ENCODE assay signal across 8 mouse cellular contexts in genomic region chr4:123939838-123940237, GRCm38 (mm10). TPM values are rescaled to one million over a fixed set of nuclear protein-coding genes. Genes with fewer than 3 reads are reported as not detected.
A peak's percentile ranks its signal among the peaks of the same experiment; 100 is the strongest.
DNase-seq lines count a peak whose midpoint lies in the region; TF ChIP-seq lines count a peak whose summit lies in the region.
"Had no signal": no experiment of that assay in that cellular context is flagged by ENCODE, and none has a peak within 500 bp of the region (broad histone marks: within the 10 kb centered on the region; RNA-seq: fewer than 3 reads in every experiment).

No protein-coding gene starts in this region.

- no peaks in the 10 kb centered on the region for H3K79me3 ChIP-seq in C2C12 (ENCODE audit: low read depth)

- DNase-seq in ES-CJ7 (ENCODE audit: low read depth, low spot score): peak; percentile 74
- peak; percentile 34 to 64 for DNase-seq in cerebellum, adult 18-20 months
- peak; percentile 38 to 83 for DNase-seq in frontal cortex, postnatal 14 days (ENCODE audit: low spot score in 2 of 2)
- peak; percentile 44 to 81 for DNase-seq in layer of hippocampus, adult 8-10 months (ENCODE audit: low spot score in 2 of 2)
- DNase-seq in lung, postnatal 36 days: peak; percentile 83
- peak; percentile 63 to 84 for DNase-seq in spleen, postnatal 10 days (ENCODE audit: low spot score in 2 of 2)

- peaks cover 14% of the 10 kb centered on the region for H3K36me3 ChIP-seq in C2C12 (ENCODE audit: control insufficient read depth, insufficient read depth)

- H3K27me3 ChIP-seq in C2C12 (ENCODE audit: control insufficient read depth, insufficient read depth, insufficient read length): no peaks in the 10 kb centered on the region

- TF ChIP-seq CTCF in C2C12 (IDR thresholded peaks at IDR 0.05; ENCODE audit: control insufficient read depth, insufficient read depth, insufficient read length): peak; percentile 29

- H3K4me3 ChIP-seq in C2C12 (ENCODE audit: insufficient read depth, poor library complexity, severe bottlenecking): no peak overlapping the region

- no peak overlapping the region for H3ac ChIP-seq in C2C12 (ENCODE audit: control insufficient read depth, insufficient read length, low read depth)

- H3K79me2 ChIP-seq in C2C12 (ENCODE audit: control insufficient read depth, insufficient read depth): no peaks in the 10 kb centered on the region

TF ChIP-seq in C2C12, 6 proteins besides CTCF, POLR2A, EP300 and RAD21:
- no peak for TF ChIP-seq MYOG (IDR thresholded peaks at IDR 0.05; ENCODE audit: control insufficient read depth, extremely low read depth, insufficient read length)
- TF ChIP-seq USF1 (IDR thresholded peaks at IDR 0.05; ENCODE audit: low read depth): no peak
- no peak for TF ChIP-seq MAX (IDR thresholded peaks at IDR 0.05)
- no peak for TF ChIP-seq FOSL1 (IDR thresholded peaks at IDR 0.05; ENCODE audit: insufficient read depth, low read length, poor library complexity, severe bottlenecking)
- no peak for TF ChIP-seq CEBPB (IDR thresholded peaks at IDR 0.05; ENCODE audit: low read depth)
- TF ChIP-seq MYOD1 (IDR thresholded peaks at IDR 0.05; ENCODE audit: control insufficient read depth, insufficient read length, low read depth): no peak

RNA-seq across cellular contexts. Expression of gene 4930535I16Rik, which starts 22.0 kb away (rescaled TPM):
- polyA plus RNA-seq in C2C12 (2012; fragmentation: generic; extraction: Trizol): 0.22 TPM
- total RNA-seq in layer of hippocampus, adult 8-10 months (2022): under 1 TPM in 1 of 4 experiments, not detected in 3; 0.70 TPM
- polyA plus RNA-seq: lung, embryonic 16.5 days had no signal

RNA-seq across cellular contexts. Expression of gene Rragc, which starts 22.6 kb away (rescaled TPM):
- polyA plus RNA-seq in C2C12 (2012; fragmentation: generic; extraction: Trizol): 43.5 TPM
- 10 to 100 TPM; 57.8 to 68.5 (median 59.3) TPM for total RNA-seq in layer of hippocampus, adult 8-10 months (2022)

RNA-seq across cellular contexts. Expression of gene Mycbp, which starts 35.2 kb away (rescaled TPM):
- 21.8 TPM for polyA plus RNA-seq in C2C12 (2012; fragmentation: generic; extraction: Trizol)
- total RNA-seq in layer of hippocampus, adult 8-10 months (2022): 10 to 100 TPM in 1 of 4 experiments, 1 to 10 TPM in 3; 7.3 to 14.1 (median 8.7) TPM
